Mouse (Mus musculus) liver, embryonic 14.5 days (tissue): Measurements from ENCODE around the gene Rhot2.

Source experiments
- CTCF ChIP-seq: IDR thresholded peaks from 2 replicates; pipeline ENCODE4 v1.5.1; 2016; ENCODE audit warnings: antibody characterized with exemption, low read depth, control low read depth
- EP300 ChIP-seq: IDR thresholded peaks from 2 replicates; pipeline ENCODE4 v1.6.1; 2016; ENCODE audit warnings: antibody characterized with exemption, low read depth

DNA sequence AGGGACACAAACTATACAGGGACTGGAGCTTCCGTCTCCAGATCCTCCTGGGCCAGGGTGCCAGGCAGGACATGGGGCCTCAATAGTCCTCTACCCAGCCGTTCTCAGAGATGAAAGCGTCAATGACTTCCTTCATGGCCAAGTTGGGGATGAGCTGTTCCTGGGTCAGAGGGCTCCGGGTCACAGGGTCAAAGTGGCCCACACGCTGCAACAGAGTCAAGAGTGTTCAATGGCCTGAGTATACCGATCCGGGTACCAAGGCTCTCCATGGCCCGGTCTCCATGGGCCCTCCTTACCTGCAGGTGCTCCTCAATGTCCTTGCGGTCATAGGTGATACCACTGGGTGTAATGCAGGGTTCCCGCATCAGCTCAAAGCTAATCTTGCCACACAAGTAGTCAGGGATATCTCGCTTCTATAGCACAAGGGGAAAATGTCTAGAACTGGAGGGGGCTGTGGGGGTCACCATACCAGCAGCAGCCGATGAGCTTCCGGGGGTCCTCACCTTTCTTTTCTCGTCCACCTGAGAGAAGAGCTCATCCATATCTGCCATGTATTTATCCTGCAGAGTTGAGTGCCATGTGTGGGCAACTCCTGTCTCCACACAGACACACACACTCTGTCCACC is 13.7 kb downstream of the Rhot2 start:
- TF ChIP-seq EP300 = no peak
- no peak for TF ChIP-seq CTCF
